In genomic region chr19:3610886-3611285, GRCm38 (mm10) we compare ENCODE assay signal across 12 mouse cellular contexts. TPM values are rescaled to one million over a fixed set of nuclear protein-coding genes. Genes with fewer than 3 reads are reported as not detected.
DNase-seq lines count a peak whose midpoint lies in the region; ATAC-seq and TF ChIP-seq lines count a peak whose summit lies in the region.
"Had no signal": no experiment of that assay in that cellular context is flagged by ENCODE, and none has a peak within 500 bp of the region (broad histone marks: within the 10 kb centered on the region; RNA-seq: fewer than 3 reads in every experiment).

No protein-coding gene starts in this region.

- H3K9me3 ChIP-seq in forebrain, postnatal 0 days (ENCODE audit: low read length), result no peaks in the 10 kb centered on the region
- no peaks in the 10 kb centered on the region for H3K9me3 ChIP-seq in forebrain, embryonic 16.5 days (ENCODE audit: control insufficient read depth, low read length)
- H3K9me3 ChIP-seq in midbrain, postnatal 0 days (ENCODE audit: low read length), result no peaks in the 10 kb centered on the region
- H3K9me3 ChIP-seq in midbrain, embryonic 10.5 days (replicated peaks), result no peaks in the 10 kb centered on the region
- no peaks in the 10 kb centered on the region for H3K9me3 ChIP-seq in stomach, postnatal 0 days (ENCODE audit: control insufficient read depth, low read length)
- H3K9me3 ChIP-seq: embryonic facial prominence, embryonic 15.5 days; limb, embryonic 15.5 days had no signal

- no peak for ATAC-seq in forebrain, postnatal 0 days
- ATAC-seq in forebrain, embryonic 16.5 days, result no peak
- ATAC-seq in midbrain, postnatal 0 days (ENCODE audit: low FRiP score), result no peak
- no peak for ATAC-seq in stomach, postnatal 0 days (ENCODE audit: low FRiP score, low TSS enrichment)
- ATAC-seq: midbrain, embryonic 16.5 days had no signal

- H3K27me3 ChIP-seq in forebrain, postnatal 0 days (ENCODE audit: insufficient read depth, low read length), result no peaks in the 10 kb centered on the region
- no peaks in the 10 kb centered on the region for H3K27me3 ChIP-seq in forebrain, embryonic 16.5 days (replicated peaks; ENCODE audit: control insufficient read depth, insufficient read depth, low read length)
- no peaks in the 10 kb centered on the region for H3K27me3 ChIP-seq in midbrain, postnatal 0 days (ENCODE audit: insufficient read depth, low read length)
- no peaks in the 10 kb centered on the region for H3K27me3 ChIP-seq in midbrain, embryonic 10.5 days (ENCODE audit: low read depth, poor library complexity, severe bottlenecking)
- no peaks in the 10 kb centered on the region for H3K27me3 ChIP-seq in stomach, postnatal 0 days (ENCODE audit: control insufficient read depth, insufficient read depth, low read length)
- no peaks in the 10 kb centered on the region for H3K27me3 ChIP-seq in thymus, adult 2 months (ENCODE audit: control insufficient read depth, insufficient read depth, low read length)
- H3K27me3 ChIP-seq: embryonic facial prominence, embryonic 15.5 days; limb, embryonic 15.5 days had no signal

- H3K36me3 ChIP-seq in forebrain, postnatal 0 days (ENCODE audit: insufficient read depth), result peaks cover 18% of the 10 kb centered on the region
- peaks cover 2% of the 10 kb centered on the region; the same call in 1 of the 2 replicates for H3K36me3 ChIP-seq in forebrain, embryonic 16.5 days (ENCODE audit: control insufficient read depth, insufficient read depth)
- 0 out of 2 replicates have a peak, but pooled peaks cover 2% of the 10 kb centered on the region for H3K36me3 ChIP-seq in midbrain, postnatal 0 days (ENCODE audit: insufficient read depth, low read length)
- H3K36me3 ChIP-seq in midbrain, embryonic 10.5 days, result peaks cover 69% of the 10 kb centered on the region
- peaks cover 10% of the 10 kb centered on the region for H3K36me3 ChIP-seq in stomach, postnatal 0 days (ENCODE audit: control insufficient read depth, insufficient read depth, low read length)
- peaks cover 19% of the 10 kb centered on the region for H3K36me3 ChIP-seq in thymus, adult 2 months (ENCODE audit: control insufficient read depth, insufficient read depth, low read length)

- no peak for TF ChIP-seq CTCF in forebrain, postnatal 0 days (IDR thresholded peaks at IDR 0.05; ENCODE audit: low read depth)
- no peak for TF ChIP-seq CTCF in midbrain, postnatal 0 days (IDR thresholded peaks at IDR 0.05)
- no peak for TF ChIP-seq CTCF in stomach, postnatal 0 days (IDR thresholded peaks at IDR 0.05; ENCODE audit: low read depth)
- no peak for TF ChIP-seq CTCF in thymus, adult 2 months (IDR thresholded peaks at IDR 0.05; ENCODE audit: borderline replicate concordance, control insufficient read depth, extremely low read depth, insufficient read depth, low read length, poor library complexity)

- no peak for TF ChIP-seq EP300 in stomach, postnatal 0 days (optimal IDR thresholded peaks at IDR 0.05)

- peak; percentile 4 for DNase-seq in forebrain, postnatal 0 days
- DNase-seq in midbrain, postnatal 0 days (ENCODE audit: low spot score), result peak; percentile 27
- DNase-seq in midbrain, embryonic 10.5 days (ENCODE audit: low spot score), result no peak
- peak; percentile 76 to 79 for DNase-seq in cerebellum, postnatal 10 days
- peak; percentile 69 for DNase-seq in stomach, postnatal 0 days (ENCODE audit: low spot score)
- DNase-seq in thymus, adult 2 months, result no peak
- DNase-seq in heart, postnatal 14 days, result no peak
- DNase-seq: thymus, postnatal 14 days had no signal

- no peak overlapping the region for H3K4me2 ChIP-seq in forebrain, postnatal 0 days (ENCODE audit: low read depth)
- no peak overlapping the region for H3K4me2 ChIP-seq in forebrain, embryonic 16.5 days (ENCODE audit: low read length)
- no peak overlapping the region for H3K4me2 ChIP-seq in midbrain, postnatal 0 days (ENCODE audit: low read depth, low read length, poor library complexity, severe bottlenecking)
- no peak overlapping the region for H3K4me2 ChIP-seq in stomach, postnatal 0 days (replicated peaks; ENCODE audit: low read depth)
- H3K4me2 ChIP-seq: embryonic facial prominence, embryonic 15.5 days; limb, embryonic 15.5 days had no signal

- intact Hi-C loops in heart, postnatal 14 days (cut with DNase I), result no loop called here

- no peak for TF ChIP-seq POLR2A in thymus, adult 2 months (IDR thresholded peaks at IDR 0.05; ENCODE audit: control insufficient read depth, extremely low read depth, insufficient read depth, low read length, poor library complexity)

- H3K9ac ChIP-seq in forebrain, postnatal 0 days, result no peak overlapping the region
- no peak overlapping the region for H3K9ac ChIP-seq in forebrain, embryonic 16.5 days (replicated peaks; ENCODE audit: low read depth, low read length)
- no peak overlapping the region for H3K9ac ChIP-seq in midbrain, postnatal 0 days (replicated peaks; ENCODE audit: low read length, poor library complexity, severe bottlenecking)
- H3K9ac ChIP-seq in stomach, postnatal 0 days (ENCODE audit: low read length), result no peak overlapping the region
- H3K9ac ChIP-seq: embryonic facial prominence, embryonic 15.5 days; limb, embryonic 15.5 days had no signal

- H3K4me1 ChIP-seq in forebrain, postnatal 0 days (ENCODE audit: insufficient read depth), result no peaks in the 10 kb centered on the region
- no peaks in the 10 kb centered on the region for H3K4me1 ChIP-seq in forebrain, embryonic 16.5 days (replicated peaks; ENCODE audit: control insufficient read depth, insufficient read depth, low read length)
- H3K4me1 ChIP-seq in midbrain, postnatal 0 days (ENCODE audit: insufficient read depth, low read length), result no peaks in the 10 kb centered on the region
- H3K4me1 ChIP-seq in midbrain, embryonic 10.5 days, result no peaks in the 10 kb centered on the region
- no peaks in the 10 kb centered on the region for H3K4me1 ChIP-seq in stomach, postnatal 0 days (replicated peaks; ENCODE audit: control insufficient read depth, insufficient read depth)
- H3K4me1 ChIP-seq in thymus, adult 2 months (replicated peaks; ENCODE audit: control insufficient read depth, insufficient read depth, low read length), result no peaks in the 10 kb centered on the region
- H3K4me1 ChIP-seq: embryonic facial prominence, embryonic 15.5 days; limb, embryonic 15.5 days had no signal

- H3K4me3 ChIP-seq in forebrain, postnatal 0 days (ENCODE audit: low read depth, low read length), result no peak overlapping the region
- no peak overlapping the region for H3K4me3 ChIP-seq in forebrain, embryonic 16.5 days (replicated peaks; ENCODE audit: low read length)
- H3K4me3 ChIP-seq in midbrain, postnatal 0 days (ENCODE audit: low read depth, low read length), result no peak overlapping the region
- no peak overlapping the region for H3K4me3 ChIP-seq in midbrain, embryonic 10.5 days
- no peak overlapping the region for H3K4me3 ChIP-seq in stomach, postnatal 0 days (ENCODE audit: low read depth, low read length)
- H3K4me3 ChIP-seq in thymus, adult 2 months (ENCODE audit: control insufficient read depth, insufficient read depth, low read length), result no peak overlapping the region
- H3K4me3 ChIP-seq: embryonic facial prominence, embryonic 15.5 days; limb, embryonic 15.5 days had no signal

- 83% methylated on average over 2 of the region's 2 CpGs for WGBS in forebrain, postnatal 0 days
- 100% methylated on average over 2 of the region's 2 CpGs for WGBS in forebrain, embryonic 16.5 days
- WGBS in midbrain, postnatal 0 days, result 98% methylated on average over 2 of the region's 2 CpGs
- WGBS in midbrain, embryonic 10.5 days, result 97% methylated on average over 2 of the region's 2 CpGs
- 95% methylated on average over 2 of the region's 2 CpGs for WGBS in stomach, postnatal 0 days
- WGBS in thymus, adult 2 months, result 98% methylated on average over 2 of the region's 2 CpGs

- H3K27ac ChIP-seq in forebrain, postnatal 0 days (ENCODE audit: low read depth, low read length), result no peak overlapping the region
- no peak overlapping the region for H3K27ac ChIP-seq in forebrain, embryonic 16.5 days (ENCODE audit: low read length)
- no peak overlapping the region for H3K27ac ChIP-seq in midbrain, postnatal 0 days (ENCODE audit: low read depth, low read length)
- no peak overlapping the region for H3K27ac ChIP-seq in midbrain, embryonic 10.5 days (replicated peaks)
- no peak overlapping the region; the same call in 1 of the 2 replicates for H3K27ac ChIP-seq in stomach, postnatal 0 days (replicated peaks)
- H3K27ac ChIP-seq in thymus, adult 2 months (ENCODE audit: control insufficient read depth, insufficient read depth, low read length), result no peak overlapping the region
- H3K27ac ChIP-seq: limb, embryonic 15.5 days had no signal

RNA-seq across cellular contexts. Expression of gene Ppp6r3, which starts 35.3 kb away (rescaled TPM):
- 103 and 110 TPM in 2 replicates for total RNA-seq in forebrain, postnatal 0 days (2014; rRNA removed)
- 18.1 and 28.6 TPM in 2 replicates for polyA plus RNA-seq in forebrain, postnatal 0 days (2015; fragmentation: Nextera tagmentation; extraction: Ambion mirVana)
- polyA plus RNA-seq in forebrain, embryonic 16.5 days (2015; fragmentation: Nextera tagmentation; extraction: Ambion mirVana), result 68.4 and 73.4 TPM in 2 replicates
- total RNA-seq in midbrain, postnatal 0 days (2014; rRNA removed), result 98.0 and 111 TPM in 2 replicates
- 31.0 and 32.3 TPM in 2 replicates for polyA plus RNA-seq in midbrain, postnatal 0 days (2015; fragmentation: Nextera tagmentation; extraction: Ambion mirVana)
- 71.3 and 79.7 TPM in 2 replicates for polyA plus RNA-seq in midbrain, embryonic 10.5 days (2016; fragmentation: Nextera tagmentation; extraction: Ambion mirVana)
- 18.6 and 20.5 TPM in 2 replicates for polyA plus RNA-seq in stomach, postnatal 0 days (2015; fragmentation: Nextera tagmentation; extraction: Ambion mirVana)
- polyA plus RNA-seq in thymus, adult 2 months (2012; rRNA removed), result 97.4 and 109 TPM in 2 replicates
- total RNA-seq in heart, postnatal 14 days (2021), result 10 to 100 TPM; 83.3 to 85.6 TPM

Comparison
In these comparisons a context has a peak if more than half of its experiments do, and no peak if none do; other contexts are left out.
1. DNase-seq: peak in forebrain, postnatal 0 days (single experiment), midbrain, postnatal 0 days (single experiment), cerebellum, postnatal 10 days (2 of 2) and stomach, postnatal 0 days (single experiment); none in midbrain, embryonic 10.5 days (single experiment), thymus, adult 2 months (single experiment) and heart, postnatal 14 days (0 of 2).